Mouse (Mus musculus) heart, adult 2 months (tissue): Measurements from ENCODE around the gene Tpcn1.

Experiments used
- CTCF ChIP-seq: fragments of 200-600 bp; IDR thresholded peaks from 2 replicates; pipeline ENCODE4 v1.8.1; 2022; ENCODE audit warnings: antibody characterized with exemption, mild to moderate bottlenecking, moderate library complexity
- EP300 ChIP-seq: fragments of 200-500 bp; IDR thresholded peaks from 2 replicates; pipeline ENCODE4 v1.6.1; 2011; ENCODE audit warnings: low read depth, low read length, control low read depth; ENCODE audit not compliant: insufficient read depth
- POLR2A ChIP-seq: fragments of 200-500 bp; IDR thresholded peaks from 2 replicates; pipeline ENCODE4 v1.6.1; 2011; ENCODE audit warnings: mild to moderate bottlenecking, low read depth, low read length, control low read depth; ENCODE audit not compliant: insufficient read depth

DNA sequence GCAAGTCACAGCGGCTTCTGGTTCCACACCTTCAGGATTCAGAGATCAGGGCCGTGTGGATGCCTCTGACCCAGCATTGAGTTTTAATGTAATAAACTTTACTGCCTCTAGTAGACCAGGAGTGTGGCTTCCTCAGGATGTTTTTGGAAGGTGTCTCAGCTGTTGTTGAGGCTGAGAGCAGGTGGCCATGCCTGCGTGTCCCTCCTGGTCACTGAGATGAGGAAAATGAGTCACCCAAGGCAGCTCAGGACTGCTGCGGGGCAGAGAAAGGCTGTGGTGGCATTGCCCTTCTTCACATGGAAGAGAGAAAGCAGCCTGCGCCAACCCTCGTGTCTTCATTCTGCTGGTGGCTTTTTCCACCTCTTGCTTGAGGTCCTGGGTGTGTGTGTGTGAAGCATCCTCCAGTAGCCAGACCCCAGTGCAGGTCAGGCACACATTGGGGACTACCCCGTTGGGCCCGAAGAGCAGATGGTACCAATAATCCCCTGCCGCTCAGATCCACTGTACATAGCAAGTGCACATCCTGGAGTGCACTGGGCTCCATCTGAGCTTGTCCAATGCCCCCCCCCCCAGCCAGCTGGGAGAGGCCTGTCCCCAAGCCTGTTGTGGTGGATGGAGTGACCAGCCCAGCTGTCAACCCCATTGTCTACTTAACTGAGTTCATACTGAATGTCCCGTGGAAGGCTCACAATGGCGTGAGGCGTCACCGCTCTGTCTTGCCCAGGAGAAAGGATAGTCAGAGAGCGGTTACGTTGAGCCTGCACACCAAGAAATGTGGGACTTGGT is 39.2 kb upstream of the Tpcn1 start:
- TF ChIP-seq EP300 (no peak), CTCF (no peak), POLR2A (no peak)
